In the genomic region with DNA sequence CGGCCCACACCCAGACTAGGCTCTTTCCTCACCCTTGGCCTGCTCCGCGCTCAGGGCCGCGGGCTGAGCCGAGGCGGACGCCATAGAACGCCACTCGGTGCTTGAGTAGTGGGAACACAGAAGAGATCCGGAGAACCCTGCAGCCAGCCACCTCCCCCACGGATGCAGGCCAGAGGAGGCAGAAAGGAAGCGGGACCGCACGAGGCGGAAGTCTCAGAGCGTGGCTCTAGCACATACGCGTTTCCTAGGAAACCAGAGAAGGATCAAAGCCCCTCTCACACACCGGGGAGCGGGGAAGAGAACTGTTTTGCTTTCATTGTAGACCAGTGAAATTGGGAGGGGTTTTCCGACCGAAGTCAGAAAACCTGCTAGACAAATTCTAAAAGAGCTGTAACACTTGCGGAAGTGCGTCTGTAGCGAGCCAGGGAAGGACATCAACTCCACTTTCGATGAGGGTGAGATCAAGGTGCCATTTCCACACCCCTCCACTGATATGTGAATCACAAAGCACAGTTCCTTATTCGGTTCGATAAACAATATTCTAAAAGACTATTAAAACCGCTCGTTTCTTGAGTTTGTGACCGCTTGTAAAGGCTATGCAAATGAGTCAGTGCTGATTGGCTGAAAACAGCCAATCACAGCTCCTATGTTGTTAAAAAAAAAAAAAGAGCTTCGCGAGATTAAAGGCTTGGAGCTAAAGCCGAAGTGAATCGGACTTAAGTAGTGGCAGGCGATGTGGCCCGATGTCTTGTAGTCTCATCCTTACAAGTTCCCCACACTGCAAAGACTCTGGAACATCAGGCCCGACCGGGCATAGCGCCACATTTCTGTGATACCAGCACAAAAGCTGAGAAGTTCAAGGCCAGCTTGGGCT, we compare ENCODE assay signal across 8 mouse cellular contexts. TPM values are rescaled to one million over a fixed set of nuclear protein-coding genes. Genes with fewer than 3 reads are reported as not detected.
DNase-seq lines count a peak whose midpoint lies in the region; ATAC-seq and TF ChIP-seq lines count a peak whose summit lies in the region.

Gene Grcc10, minus strand, starts transcription at position 487 of the 874 bp plus-strand sequence.

- under 1% methylated on average over 41 of the region's 41 CpGs for WGBS in bone marrow, adult 2 months
- under 1% methylated on average over 41 of the region's 41 CpGs for WGBS in embryonic facial prominence, embryonic 15.5 days
- WGBS in limb, embryonic 14.5 days: under 1% methylated on average over 41 of the region's 41 CpGs
- under 1% methylated on average over 41 of the region's 41 CpGs for WGBS in midbrain, postnatal 0 days

- ATAC-seq in embryonic facial prominence, embryonic 15.5 days (ENCODE audit: insufficient number of reproducible peaks, low FRiP score, low TSS enrichment, low read depth): peak; percentile 84
- ATAC-seq in limb, embryonic 14.5 days (ENCODE audit: low FRiP score, low read depth): peak; percentile 86
- peak; percentile 84 for ATAC-seq in midbrain, postnatal 0 days (ENCODE audit: low FRiP score)

- peak within 1 kb of the TSS; percentile 97 for H3K27ac ChIP-seq in bone marrow, adult 2 months (ENCODE audit: control insufficient read depth, insufficient read depth, low read depth, low read length, poor library complexity)
- H3K27ac ChIP-seq in embryonic facial prominence, embryonic 15.5 days (replicated peaks): peak within 1 kb of the TSS; percentile 99
- peak within 1 kb of the TSS; percentile 97 for H3K27ac ChIP-seq in limb, embryonic 14.5 days (replicated peaks; ENCODE audit: low read depth, low read length)
- peak within 1 kb of the TSS; percentile 98 for H3K27ac ChIP-seq in midbrain, postnatal 0 days (ENCODE audit: low read depth, low read length)

- H3K4me1 ChIP-seq in bone marrow, adult 2 months (ENCODE audit: control insufficient read depth, insufficient read depth, low read length): peaks cover 6% of the 10 kb centered on the region
- peaks cover 46% of the 10 kb centered on the region for H3K4me1 ChIP-seq in embryonic facial prominence, embryonic 15.5 days
- peaks cover 14% of the 10 kb centered on the region for H3K4me1 ChIP-seq in limb, embryonic 14.5 days (ENCODE audit: control insufficient read depth, insufficient read depth, low read length)
- H3K4me1 ChIP-seq in midbrain, postnatal 0 days (ENCODE audit: insufficient read depth, low read length): peaks cover 6% of the 10 kb centered on the region; the same call in 1 of the 2 replicates

- peaks cover 30% of the 10 kb centered on the region for H3K36me3 ChIP-seq in embryonic facial prominence, embryonic 15.5 days
- peaks cover 31% of the 10 kb centered on the region for H3K36me3 ChIP-seq in limb, embryonic 14.5 days (ENCODE audit: control insufficient read depth, insufficient read depth, low read length)
- H3K36me3 ChIP-seq in midbrain, postnatal 0 days (ENCODE audit: insufficient read depth, low read length): peaks cover 24% of the 10 kb centered on the region

- H3K4me2 ChIP-seq in embryonic facial prominence, embryonic 15.5 days (replicated peaks): peak within 1 kb of the TSS; percentile 68
- H3K4me2 ChIP-seq in limb, embryonic 14.5 days (replicated peaks; ENCODE audit: low read depth, low read length, severe bottlenecking): peak within 1 kb of the TSS; percentile 65
- peak within 1 kb of the TSS; percentile 70 for H3K4me2 ChIP-seq in midbrain, postnatal 0 days (ENCODE audit: low read depth, low read length, poor library complexity, severe bottlenecking)

- no peak for TF ChIP-seq CTCF in bone marrow, adult 2 months (IDR thresholded peaks at IDR 0.05; ENCODE audit: control insufficient read depth, insufficient read depth, low read length)
- TF ChIP-seq CTCF in midbrain, postnatal 0 days (IDR thresholded peaks at IDR 0.05): no peak

- H3K9ac ChIP-seq in embryonic facial prominence, embryonic 15.5 days: peak within 1 kb of the TSS; percentile 83
- peak within 1 kb of the TSS; percentile 78 for H3K9ac ChIP-seq in limb, embryonic 14.5 days (ENCODE audit: low read depth, low read length, severe bottlenecking)
- H3K9ac ChIP-seq in midbrain, postnatal 0 days (replicated peaks; ENCODE audit: low read length, poor library complexity, severe bottlenecking): peak within 1 kb of the TSS; percentile 91

- DNase-seq in A20 (ENCODE audit: low read depth, low spot score): peak; percentile 92
- DNase-seq in heart, adult 8-10 months (ENCODE audit: low spot score): peak; percentile 90
- peak; percentile 90 for DNase-seq in kidney, adult 9 months
- DNase-seq in limb, embryonic 14.5 days (ENCODE audit: low spot score): peak; percentile 96
- peak; percentile 96 for DNase-seq in midbrain, postnatal 0 days (ENCODE audit: low spot score)
- peak; percentile 70 to 80 for DNase-seq in spleen, postnatal 14 days (ENCODE audit: low spot score in 2 of 2)

- peak; percentile 56 for TF ChIP-seq POLR2A in bone marrow, adult 2 months (IDR thresholded peaks at IDR 0.05; ENCODE audit: borderline replicate concordance, control insufficient read depth, low read depth, low read length)
- TF ChIP-seq POLR2A in limb, embryonic 14.5 days (IDR thresholded peaks at IDR 0.05; ENCODE audit: borderline replicate concordance, extremely low read depth, insufficient read depth, insufficient read length): peak; percentile 92; the same call in 1 of the 2 replicates

- no peaks in the 10 kb centered on the region for H3K9me3 ChIP-seq in embryonic facial prominence, embryonic 15.5 days (replicated peaks)
- no peaks in the 10 kb centered on the region for H3K9me3 ChIP-seq in limb, embryonic 14.5 days (ENCODE audit: control insufficient read depth, low read length)
- no peaks in the 10 kb centered on the region for H3K9me3 ChIP-seq in midbrain, postnatal 0 days (ENCODE audit: low read length)

- no peaks in the 10 kb centered on the region for H3K27me3 ChIP-seq in embryonic facial prominence, embryonic 15.5 days
- no peaks in the 10 kb centered on the region for H3K27me3 ChIP-seq in limb, embryonic 14.5 days (ENCODE audit: control insufficient read depth, insufficient read depth, low read length)
- no peaks in the 10 kb centered on the region for H3K27me3 ChIP-seq in midbrain, postnatal 0 days (ENCODE audit: insufficient read depth, low read length)

- H3K4me3 ChIP-seq in bone marrow, adult 2 months (replicated peaks; ENCODE audit: control insufficient read depth, low read depth, low read length): peak within 1 kb of the TSS; percentile 83
- H3K4me3 ChIP-seq in embryonic facial prominence, embryonic 15.5 days (replicated peaks): peak within 1 kb of the TSS; percentile 68
- peak within 1 kb of the TSS; percentile 60 for H3K4me3 ChIP-seq in limb, embryonic 14.5 days (replicated peaks; ENCODE audit: low read length)
- H3K4me3 ChIP-seq in midbrain, postnatal 0 days (ENCODE audit: low read depth, low read length): peak within 1 kb of the TSS; percentile 52

RNA-seq across cellular contexts. Expression of gene Grcc10, which starts in this region (rescaled TPM):
- polyA plus RNA-seq in bone marrow, adult 2 months (2011; ENCODE audit: insufficient read depth, insufficient read length, low replicate concordance, missing spikeins): 138 and 208 TPM in 2 replicates
- polyA plus RNA-seq in embryonic facial prominence, embryonic 15.5 days (2015; fragmentation: Nextera tagmentation; extraction: Ambion mirVana): 416 TPM in 2 replicates
- total RNA-seq in heart, adult 8-10 months (2022): 100 to 1,000 TPM; 286 to 318 (median 310) TPM
- 285 and 290 TPM in 2 replicates for polyA plus RNA-seq in limb, embryonic 14.5 days (2012; rRNA removed)
- polyA plus RNA-seq in limb, embryonic 14.5 days (2014; fragmentation: Nextera tagmentation; extraction: Ambion mirVana): 438 and 458 TPM in 2 replicates
- 244 and 246 TPM in 2 replicates for total RNA-seq in midbrain, postnatal 0 days (2014; rRNA removed)
- 710 and 723 TPM in 2 replicates for polyA plus RNA-seq in midbrain, postnatal 0 days (2015; fragmentation: Nextera tagmentation; extraction: Ambion mirVana)

Comparison
In these comparisons a context has a peak if more than half of its experiments do, and no peak if none do; other contexts are left out.
1. Peak in every context shown above with its lines: DNase-seq, ATAC-seq, H3K4me3 ChIP-seq and H3K27ac ChIP-seq.